Mouse (Mus musculus): ENCODE data around the gene Cdh23. TPM values are rescaled to one million over a fixed set of nuclear protein-coding genes. Genes with fewer than 3 reads are reported as not detected.

The Cdh23 gene
- polyA plus RNA-seq, 1 experiment from 2014 or later: 7.8 TPM

- H3K4me2 ChIP-seq: peak within 1 kb of the TSS; percentile 88
- H3K27me3 ChIP-seq (replicated peaks): no peaks in the 10 kb centered on the region
- no peaks in the 10 kb centered on the region for H3K9me3 ChIP-seq
- H3K4me3 ChIP-seq: peak within 1 kb of the TSS; percentile 88
- peak within 1 kb of the TSS; percentile 95 for H3K27ac ChIP-seq
- H3K4me1 ChIP-seq: peaks cover 47% of the 10 kb centered on the region
- peak within 1 kb of the TSS; percentile 92 for H3K9ac ChIP-seq
- ATAC-seq (replicated peaks): peak; percentile 89
- 3% methylated on average over 54 of the region's 54 CpGs for WGBS
- H3K36me3 ChIP-seq (replicated peaks): no peaks in the 10 kb centered on the region
Observed at GRCm38 (mm10) chr10:60277207-60278005, 418.9 kb downstream of the Cdh23 start, which contains the start of gene Psap. TSS of gene Psap (plus strand) at chr10:60277627.

GRCm38 (mm10) chr10:60273382-60273781 is 422.9 kb downstream of the Cdh23 start:
- Histone ChIP-seq H3K36me3 (replicated peaks) (no peaks in the 10 kb centered on the region), H3K4me1 (peaks cover 7% of the 10 kb centered on the region), H3K9me3 (no peaks in the 10 kb centered on the region), H3K27me3 (replicated peaks) (no peaks in the 10 kb centered on the region), H3K9ac (no peak overlapping the region), H3K4me2 (no peak overlapping the region), H3K4me3 (no peak overlapping the region), H3K27ac (no peak overlapping the region)
- 78% methylated on average over 6 of the region's 6 CpGs for WGBS
- ATAC-seq (replicated peaks): no peak

GRCm38 (mm10) chr10:60272241-60272640 is 424.0 kb downstream of the Cdh23 start:
- no peaks in the 10 kb centered on the region for H3K27me3 ChIP-seq (replicated peaks)
- WGBS: 67% methylated on average over 6 of the region's 6 CpGs
- H3K4me3 ChIP-seq: no peak overlapping the region
- H3K4me2 ChIP-seq: no peak overlapping the region
- no peaks in the 10 kb centered on the region for H3K36me3 ChIP-seq (replicated peaks)
- ATAC-seq (replicated peaks): no peak
- no peak overlapping the region for H3K9ac ChIP-seq
- peaks cover 3% of the 10 kb centered on the region; the same call in 1 of the 2 replicates for H3K4me1 ChIP-seq
- H3K9me3 ChIP-seq: no peaks in the 10 kb centered on the region
- H3K27ac ChIP-seq: no peak overlapping the region

- Histone ChIP-seq H3K27ac (no peak overlapping the region), H3K4me1 (no peaks in the 10 kb centered on the region)
Observed at GRCm38 (mm10) chr10:60271015-60271414, 425.3 kb downstream of the Cdh23 start.

GRCm38 (mm10) chr10:60269141-60270064 is 426.9 kb downstream of the Cdh23 start:
- no peak for ATAC-seq (replicated peaks)
- Histone ChIP-seq H3K36me3 (replicated peaks) (no peaks in the 10 kb centered on the region), H3K27ac (no peak overlapping the region), H3K4me2 (no peak overlapping the region), H3K9ac (no peak overlapping the region), H3K9me3 (no peaks in the 10 kb centered on the region), H3K4me1 (no peaks in the 10 kb centered on the region), H3K4me3 (no peak overlapping the region), H3K27me3 (replicated peaks) (no peaks in the 10 kb centered on the region)
- WGBS: 82% methylated on average over 13 of the region's 13 CpGs

More at GRCm38 (mm10) chr10:60271015-60271414, 425.3 kb downstream of the Cdh23 start:
- ATAC-seq (replicated peaks): no peak
- Histone ChIP-seq H3K36me3 (replicated peaks) (no peaks in the 10 kb centered on the region), H3K27me3 (replicated peaks) (no peaks in the 10 kb centered on the region), H3K9me3 (no peaks in the 10 kb centered on the region), H3K9ac (no peak overlapping the region), H3K4me2 (no peak overlapping the region), H3K4me3 (no peak overlapping the region)
- 80% methylated on average over 6 of the region's 6 CpGs for WGBS

- WGBS: 85% methylated on average over 11 of the region's 11 CpGs
- Histone ChIP-seq H3K27ac (no peak overlapping the region), H3K9ac (no peak overlapping the region), H3K27me3 (replicated peaks) (no peaks in the 10 kb centered on the region), H3K4me1 (no peaks in the 10 kb centered on the region), H3K4me2 (no peak overlapping the region), H3K4me3 (no peak overlapping the region), H3K36me3 (replicated peaks) (no peaks in the 10 kb centered on the region), H3K9me3 (no peaks in the 10 kb centered on the region)
- no peak for ATAC-seq (replicated peaks)
Observed at GRCm38 (mm10) chr10:60268738-60269137, 427.6 kb downstream of the Cdh23 start.

GRCm38 (mm10) chr10:60266842-60267401 is 429.4 kb downstream of the Cdh23 start:
- Histone ChIP-seq H3K9me3 (no peaks in the 10 kb centered on the region), H3K36me3 (replicated peaks) (no peaks in the 10 kb centered on the region), H3K4me2 (no peak overlapping the region), H3K27me3 (replicated peaks) (no peaks in the 10 kb centered on the region), H3K9ac (no peak overlapping the region), H3K4me1 (peaks cover 4% of the 10 kb centered on the region; the same call in 1 of the 2 replicates), H3K27ac (no peak overlapping the region), H3K4me3 (no peak overlapping the region)
- no peak for ATAC-seq (replicated peaks)
- 92% methylated on average over 8 of the region's 8 CpGs for WGBS

GRCm38 (mm10) chr10:60265252-60265651 is 431.0 kb downstream of the Cdh23 start:
- 78% methylated on average over 10 of the region's 10 CpGs for WGBS
- Histone ChIP-seq H3K4me1 (peaks cover 4% of the 10 kb centered on the region; the same call in 1 of the 2 replicates), H3K36me3 (replicated peaks) (no peaks in the 10 kb centered on the region), H3K9me3 (no peaks in the 10 kb centered on the region), H3K9ac (no peak overlapping the region), H3K4me2 (no peak overlapping the region), H3K27ac (no peak overlapping the region), H3K4me3 (no peak overlapping the region), H3K27me3 (replicated peaks) (no peaks in the 10 kb centered on the region)
- ATAC-seq (replicated peaks): no peak

GRCm38 (mm10) chr10:60263351-60263750 is 432.9 kb downstream of the Cdh23 start:
- no peak overlapping the region for H3K9ac ChIP-seq
- peaks cover 4% of the 10 kb centered on the region; the same call in 1 of the 2 replicates for H3K4me1 ChIP-seq
- H3K4me3 ChIP-seq: no peak overlapping the region
- H3K27me3 ChIP-seq (replicated peaks): no peaks in the 10 kb centered on the region
- H3K27ac ChIP-seq: no peak overlapping the region
- no peaks in the 10 kb centered on the region for H3K36me3 ChIP-seq (replicated peaks)
- no peaks in the 10 kb centered on the region for H3K9me3 ChIP-seq
- no peak overlapping the region for H3K4me2 ChIP-seq
- no peak for ATAC-seq (replicated peaks)
- 89% methylated on average over 7 of the region's 7 CpGs for WGBS

- H3K4me2 ChIP-seq: no peak overlapping the region
- H3K27me3 ChIP-seq (replicated peaks): no peaks in the 10 kb centered on the region
- no peaks in the 10 kb centered on the region for H3K36me3 ChIP-seq (replicated peaks)
- peak; percentile 88 for ATAC-seq (replicated peaks)
- 27% methylated on average over 3 of the region's 3 CpGs for WGBS
- no peak overlapping the region for H3K9ac ChIP-seq
- peaks cover 4% of the 10 kb centered on the region; the same call in 1 of the 2 replicates for H3K4me1 ChIP-seq
- H3K9me3 ChIP-seq: no peaks in the 10 kb centered on the region
- peak overlapping the region; percentile 64 for H3K27ac ChIP-seq
- no peak overlapping the region for H3K4me3 ChIP-seq
Observed at GRCm38 (mm10) chr10:60262386-60262785, 433.9 kb downstream of the Cdh23 start.

GRCm38 (mm10) chr10:60261530-60261929 is 434.8 kb downstream of the Cdh23 start:
- Histone ChIP-seq H3K4me1 (peaks cover 4% of the 10 kb centered on the region; the same call in 1 of the 2 replicates), H3K27me3 (replicated peaks) (no peaks in the 10 kb centered on the region), H3K9me3 (no peaks in the 10 kb centered on the region), H3K27ac (no peak overlapping the region; the same call in 1 of the 2 replicates), H3K4me3 (no peak overlapping the region), H3K36me3 (replicated peaks) (no peaks in the 10 kb centered on the region), H3K9ac (no peak overlapping the region), H3K4me2 (no peak overlapping the region)
- ATAC-seq (replicated peaks): no peak
- 21% methylated on average over 5 of the region's 5 CpGs for WGBS

Data from midbrain, embryonic 15.5 days (tissue).